Comparison of ENCODE assay signal across 9 mouse cellular contexts in the genomic region with DNA sequence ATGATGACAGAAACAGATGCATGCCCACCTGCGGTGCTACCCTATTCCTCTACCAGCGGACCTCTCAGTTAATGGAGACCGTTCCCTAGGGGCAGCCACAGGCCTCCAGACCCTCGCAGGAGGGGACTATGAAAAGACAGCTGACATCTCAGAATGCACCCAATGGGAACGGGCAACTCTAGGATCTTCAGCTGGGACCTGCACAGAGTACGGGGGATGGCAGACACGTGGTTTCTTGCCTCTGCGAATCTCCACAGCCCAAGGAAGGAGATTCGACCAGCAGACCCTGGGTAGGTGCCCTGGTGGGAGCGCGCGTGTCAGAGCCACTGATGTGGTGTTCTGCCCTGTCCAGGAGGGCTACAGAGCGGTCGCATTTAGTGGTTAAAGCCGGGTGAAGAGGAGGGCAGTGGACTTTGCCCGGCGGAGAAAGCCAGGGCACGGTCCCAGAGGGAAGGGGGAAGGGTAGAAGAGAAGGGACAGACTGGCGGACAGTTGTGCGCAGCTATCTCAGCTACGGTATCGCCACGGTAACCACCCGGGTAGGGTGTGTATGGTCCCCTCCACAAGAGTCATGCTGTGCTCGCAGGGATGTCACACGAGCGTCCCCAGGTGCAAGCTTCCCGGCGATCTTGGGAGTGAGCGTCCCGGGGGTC. TPM values are rescaled to one million over a fixed set of nuclear protein-coding genes. Genes with fewer than 3 reads are reported as not detected.
A peak's percentile ranks its signal among the peaks of the same experiment; 100 is the strongest.
DNase-seq lines count a peak whose midpoint lies in the region; ATAC-seq lines count a peak whose summit lies in the region.
"Had no signal": no experiment of that assay in that cellular context is flagged by ENCODE, and none has a peak within 500 bp of the region (broad histone marks: within the 10 kb centered on the region; RNA-seq: fewer than 3 reads in every experiment).

No protein-coding gene starts in this region.

- peaks cover 0 to 8% of the 10 kb centered on the region in 2 experiments; a peak in 2 of 4 replicates for H3K4me1 ChIP-seq in heart, embryonic 14.5 days (ENCODE audit: control insufficient read depth in 2 of 2, insufficient read depth in 2 of 2, low read length in 2 of 2)
- peaks cover 17% of the 10 kb centered on the region for H3K4me1 ChIP-seq in embryonic facial prominence, embryonic 10.5 days
- peaks cover 13% of the 10 kb centered on the region for H3K4me1 ChIP-seq in liver, embryonic 15.5 days (replicated peaks)
- H3K4me1 ChIP-seq in stomach, embryonic 16.5 days (ENCODE audit: control insufficient read depth, insufficient read depth, low read length), result peaks cover 19% of the 10 kb centered on the region

- H3K4me3 ChIP-seq in heart, embryonic 14.5 days (ENCODE audit: control insufficient read depth in 1 of 2, insufficient read depth in 1 of 2, low read depth in 1 of 2, low read length in 2 of 2), result peak overlapping the region; percentile 32 to 39
- H3K4me3 ChIP-seq in embryonic facial prominence, embryonic 10.5 days, result peak overlapping the region; percentile 57
- peak overlapping the region; percentile 47 for H3K4me3 ChIP-seq in liver, embryonic 15.5 days (replicated peaks)
- peak overlapping the region; percentile 47 for H3K4me3 ChIP-seq in stomach, embryonic 16.5 days (replicated peaks; ENCODE audit: low read length)

- H3K4me2 ChIP-seq in heart, embryonic 14.5 days (ENCODE audit: low read length), result peak overlapping the region; percentile 75
- H3K4me2 ChIP-seq in liver, embryonic 15.5 days, result peak overlapping the region; percentile 67
- peak overlapping the region; percentile 61 for H3K4me2 ChIP-seq in stomach, embryonic 16.5 days (ENCODE audit: low read depth, low read length)

- ATAC-seq in heart, embryonic 14.5 days (ENCODE audit: insufficient number of reproducible peaks, insufficient read depth, low FRiP score, low read depth), result no peak
- ATAC-seq in liver, embryonic 15.5 days (ENCODE audit: insufficient read depth), result peak; percentile 9; the same call in 1 of the 2 replicates
- ATAC-seq in stomach, embryonic 16.5 days (ENCODE audit: insufficient read depth, low FRiP score), result peak; percentile 48; the same call in 1 of the 2 replicates
- ATAC-seq in CD4-positive, CD25-positive, alpha-beta regulatory T cell, adult 4 months, result no peak

- H3K9me3 ChIP-seq in heart, embryonic 14.5 days (ENCODE audit: control insufficient read depth, low read length), result no peaks in the 10 kb centered on the region
- H3K9me3 ChIP-seq in embryonic facial prominence, embryonic 10.5 days, result no peaks in the 10 kb centered on the region
- no peaks in the 10 kb centered on the region for H3K9me3 ChIP-seq in liver, embryonic 15.5 days (replicated peaks)
- no peaks in the 10 kb centered on the region for H3K9me3 ChIP-seq in stomach, embryonic 16.5 days (replicated peaks; ENCODE audit: control insufficient read depth, low read length)

- no peak overlapping the region for H3K27ac ChIP-seq in heart, embryonic 14.5 days (replicated peaks in 1 of 2; ENCODE audit: control insufficient read depth in 1 of 2, insufficient read depth in 1 of 2, low read depth in 2 of 2, low read length in 2 of 2)
- no peak overlapping the region for H3K27ac ChIP-seq in embryonic facial prominence, embryonic 10.5 days (replicated peaks)
- no peak overlapping the region for H3K27ac ChIP-seq in liver, embryonic 15.5 days (replicated peaks)
- peak overlapping the region; percentile 23; the same call in 1 of the 2 replicates for H3K27ac ChIP-seq in stomach, embryonic 16.5 days (ENCODE audit: low read length)

- 1% methylated on average over 31 of the region's 31 CpGs for WGBS in heart, embryonic 14.5 days
- WGBS in embryonic facial prominence, embryonic 10.5 days, result under 1% methylated on average over 31 of the region's 31 CpGs
- WGBS in liver, embryonic 15.5 days (ENCODE audit: insufficient replicate concordance), result 2% methylated on average over 31 of the region's 31 CpGs
- WGBS in stomach, embryonic 16.5 days, result 2% methylated on average over 31 of the region's 31 CpGs

- H3K27me3 ChIP-seq in heart, embryonic 14.5 days (ENCODE audit: control insufficient read depth, insufficient read depth, low read length), result peaks cover 67% of the 10 kb centered on the region
- H3K27me3 ChIP-seq in embryonic facial prominence, embryonic 10.5 days (replicated peaks; ENCODE audit: low read depth, poor library complexity, severe bottlenecking), result peaks cover 76% of the 10 kb centered on the region
- H3K27me3 ChIP-seq in liver, embryonic 15.5 days, result peaks cover 85% of the 10 kb centered on the region
- H3K27me3 ChIP-seq in stomach, embryonic 16.5 days (ENCODE audit: control insufficient read depth, insufficient read depth, low read length), result peaks cover 35% of the 10 kb centered on the region

- DNase-seq in heart, adult 18-20 months, result no peak
- peak; percentile 40 for DNase-seq in embryonic facial prominence, embryonic 10.5 days (ENCODE audit: low spot score)
- DNase-seq in induced T-regulatory cell, adult 2 months (ENCODE audit: low read depth), result peak; percentile 15
- DNase-seq in cerebellum, postnatal 25 days, result no peak

- 0 out of 2 replicates have a peak overlapping the region, but pooled peaks have one; percentile 38 for H3K9ac ChIP-seq in heart, embryonic 14.5 days (ENCODE audit: low read length)
- H3K9ac ChIP-seq in liver, embryonic 15.5 days, result no peak overlapping the region
- H3K9ac ChIP-seq in stomach, embryonic 16.5 days (ENCODE audit: low read length), result peak overlapping the region; percentile 76

- no peaks in the 10 kb centered on the region for H3K36me3 ChIP-seq in heart, embryonic 14.5 days (ENCODE audit: control insufficient read depth, insufficient read depth, low read length)
- H3K36me3 ChIP-seq in embryonic facial prominence, embryonic 10.5 days (replicated peaks), result no peaks in the 10 kb centered on the region
- no peaks in the 10 kb centered on the region for H3K36me3 ChIP-seq in liver, embryonic 15.5 days (replicated peaks)
- H3K36me3 ChIP-seq in stomach, embryonic 16.5 days (ENCODE audit: control insufficient read depth, insufficient read depth, low read length), result no peaks in the 10 kb centered on the region

RNA-seq across cellular contexts. Expression of gene Pllp, which starts 0.6 kb away (rescaled TPM):
- not detected in 2 replicates for polyA plus RNA-seq in heart, embryonic 14.5 days (2014; fragmentation: Nextera tagmentation; extraction: Ambion mirVana)
- under 1 TPM; 0.69 to 0.87 TPM for total RNA-seq in heart, adult 18-20 months (2021)
- polyA plus RNA-seq in embryonic facial prominence, embryonic 10.5 days (2016; fragmentation: Nextera tagmentation; extraction: Ambion mirVana), result 0.27 and 0.34 TPM in 2 replicates
- 0.37 and 0.89 TPM in 2 replicates for polyA plus RNA-seq in liver, embryonic 15.5 days (2015; fragmentation: Nextera tagmentation; extraction: Ambion mirVana)
- polyA plus RNA-seq in stomach, embryonic 16.5 days (2015; fragmentation: Nextera tagmentation; extraction: Ambion mirVana), result 125 and 188 TPM in 2 replicates
- under 1 TPM in 1 of 2 experiments, not detected in 1; 0.47 TPM for polyA plus RNA-seq in CD4-positive, CD25-positive, alpha-beta regulatory T cell, adult 4 months (2017; shearing (Covaris generic))
- total RNA-seq: MEL had no signal

RNA-seq across cellular contexts. Expression of gene Arl2bp, which starts 29.1 kb away (rescaled TPM):
- 54.1 and 60.8 TPM in 2 replicates for polyA plus RNA-seq in heart, embryonic 14.5 days (2014; fragmentation: Nextera tagmentation; extraction: Ambion mirVana)
- 10 to 100 TPM; 91.1 to 97.5 TPM for total RNA-seq in heart, adult 18-20 months (2021)
- 179 and 184 TPM in 2 replicates for polyA plus RNA-seq in embryonic facial prominence, embryonic 10.5 days (2016; fragmentation: Nextera tagmentation; extraction: Ambion mirVana)
- polyA plus RNA-seq in liver, embryonic 15.5 days (2015; fragmentation: Nextera tagmentation; extraction: Ambion mirVana), result 23.9 and 24.7 TPM in 2 replicates
- polyA plus RNA-seq in stomach, embryonic 16.5 days (2015; fragmentation: Nextera tagmentation; extraction: Ambion mirVana), result 112 and 113 TPM in 2 replicates
- 10 to 100 TPM; 22.2 to 28.4 TPM for polyA plus RNA-seq in CD4-positive, CD25-positive, alpha-beta regulatory T cell, adult 4 months (2017; shearing (Covaris generic))

RNA-seq across cellular contexts. Expression of gene Ccl22, which starts 49.9 kb away (rescaled TPM):
- polyA plus RNA-seq in heart, embryonic 14.5 days (2014; fragmentation: Nextera tagmentation; extraction: Ambion mirVana), result not detected in 2 replicates
- total RNA-seq in heart, adult 18-20 months (2021), result 1 to 10 TPM in 1 of 2 experiments, not detected in 1; 1.3 TPM
- polyA plus RNA-seq in embryonic facial prominence, embryonic 10.5 days (2016; fragmentation: Nextera tagmentation; extraction: Ambion mirVana), result not detected in 2 replicates
- 0.32 and 0.37 TPM in 2 replicates for polyA plus RNA-seq in liver, embryonic 15.5 days (2015; fragmentation: Nextera tagmentation; extraction: Ambion mirVana)
- polyA plus RNA-seq in stomach, embryonic 16.5 days (2015; fragmentation: Nextera tagmentation; extraction: Ambion mirVana), result not detected in 2 replicates
- not detected for polyA plus RNA-seq in CD4-positive, CD25-positive, alpha-beta regulatory T cell, adult 4 months (2017; shearing (Covaris generic))
- total RNA-seq: MEL had no signal

Comparison
In these comparisons a context has a peak if more than half of its experiments do, and no peak if none do; other contexts are left out.
1. ATAC-seq: peak in liver, embryonic 15.5 days (single experiment) and stomach, embryonic 16.5 days (single experiment); none in heart, embryonic 14.5 days (single experiment) and CD4-positive, CD25-positive, alpha-beta regulatory T cell, adult 4 months (single experiment).
2. DNase-seq: peak in embryonic facial prominence, embryonic 10.5 days (single experiment) and induced T-regulatory cell, adult 2 months (single experiment); none in heart, adult 18-20 months (0 of 2) and cerebellum, postnatal 25 days (0 of 2).
3. RNA of gene Pllp, which starts 0.6 kb away (polyA plus RNA-seq): 125 to 188 TPM in stomach, embryonic 16.5 days; 0.47 TPM in CD4-positive, CD25-positive, alpha-beta regulatory T cell, adult 4 months, 0.37 to 0.89 TPM in liver, embryonic 15.5 days, 0.27 to 0.34 TPM in embryonic facial prominence, embryonic 10.5 days and not detected in heart, embryonic 14.5 days; every median in the first group is over 10 times any median in the second.
4. Peak in every context shown above with its lines, with median percentiles within 50 percentile points of each other: H3K4me2 ChIP-seq and H3K4me3 ChIP-seq.